Mouse (Mus musculus): ENCODE data around the gene Arid4b.

The Arid4b gene

GRCm38 (mm10) chr13:14056801-14057200 lies 6.2 kb upstream of the Arid4b start:
- in situ Hi-C loops (cut with MboI; ENCODE audit: unreplicated experiment in 2 of 2), result loop anchor here in 1 of 2 experiments (25.0 kb wide), 2 partner anchors 556 to 1620 kb away; partner anchors contain the start of genes Mrpl32 and Psma2

GRCm38 (mm10) chr13:14059582-14059981 lies 3.5 kb upstream of the Arid4b start:
- in situ Hi-C loops (cut with MboI; ENCODE audit: unreplicated experiment in 2 of 2), result loop anchor here in 1 of 2 experiments (25.0 kb wide), 2 partner anchors 553 to 1622 kb away; partner anchors contain the start of genes Mrpl32 and Psma2

GRCm38 (mm10) chr13:14062209-14063012 lies 621 bp upstream of the Arid4b start:
- in situ Hi-C loops (cut with MboI; ENCODE audit: unreplicated experiment in 2 of 2), result loop anchor here in 1 of 2 experiments (25.0 kb wide), 2 partner anchors 550 to 1625 kb away; partner anchors contain the start of genes Mrpl32 and Psma2

- in situ Hi-C loops (cut with MboI; ENCODE audit: unreplicated experiment in 2 of 2), result loop anchor here in 1 of 2 experiments (25.0 kb wide), 2 partner anchors 548 to 1627 kb away; partner anchors contain the start of genes Mrpl32 and Psma2
Measured at GRCm38 (mm10) chr13:14063942-14064271, 875 bp downstream of the Arid4b start.

GRCm38 (mm10) chr13:14064341-14065027 lies 1.5 kb downstream of the Arid4b start:
- in situ Hi-C loops (cut with MboI; ENCODE audit: unreplicated experiment in 2 of 2), result loop anchor here in 1 of 2 experiments (25.0 kb wide), 2 partner anchors 548 to 1627 kb away; partner anchors contain the start of genes Mrpl32 and Psma2

- in situ Hi-C loops (cut with MboI; ENCODE audit: unreplicated experiment in 2 of 2), result loop anchor here in 1 of 2 experiments (25.0 kb wide), 2 partner anchors 547 to 1628 kb away; partner anchors contain the start of genes Mrpl32 and Psma2
Measured at GRCm38 (mm10) chr13:14065028-14065380, 2.0 kb downstream of the Arid4b start.

- in situ Hi-C loops (cut with MboI; ENCODE audit: unreplicated experiment in 2 of 2), result loop anchor here in 1 of 2 experiments (25.0 kb wide), 2 partner anchors 547 to 1628 kb away; partner anchors contain the start of genes Mrpl32 and Psma2
Measured at GRCm38 (mm10) chr13:14065701-14066100, 2.7 kb downstream of the Arid4b start.

GRCm38 (mm10) chr13:14068035-14068434 lies 5.0 kb downstream of the Arid4b start:
- in situ Hi-C loops (cut with MboI; ENCODE audit: unreplicated experiment in 2 of 2), result loop anchor here in 1 of 2 experiments (25.0 kb wide), 2 partner anchors 544 to 1631 kb away; partner anchors contain the start of genes Mrpl32 and Psma2

- in situ Hi-C loops (cut with MboI; ENCODE audit: unreplicated experiment in 2 of 2), result loop anchor here in 1 of 2 experiments (25.0 kb wide), 2 partner anchors 543 to 1632 kb away; partner anchors contain the start of genes Mrpl32 and Psma2
Measured at GRCm38 (mm10) chr13:14069291-14069690, 6.3 kb downstream of the Arid4b start.

- in situ Hi-C loops (cut with MboI; ENCODE audit: unreplicated experiment in 2 of 2), result loop anchor here in 1 of 2 experiments (25.0 kb wide), 2 partner anchors 538 to 1637 kb away; partner anchors contain the start of genes Mrpl32 and Psma2
Measured at GRCm38 (mm10) chr13:14074371-14074770, 11.3 kb downstream of the Arid4b start.

- in situ Hi-C loops (cut with MboI; ENCODE audit: unreplicated experiment in 2 of 2), result no loop called here
Measured at GRCm38 (mm10) chr13:14075326-14075725, 12.3 kb downstream of the Arid4b start.

- in situ Hi-C loops (cut with MboI; ENCODE audit: unreplicated experiment in 2 of 2), result no loop called here
Measured at GRCm38 (mm10) chr13:14088669-14089068, 25.6 kb downstream of the Arid4b start.

GRCm38 (mm10) chr13:14103026-14103425 lies 40.0 kb downstream of the Arid4b start:
- in situ Hi-C loops (cut with MboI; ENCODE audit: unreplicated experiment in 2 of 2), result no loop called here

GRCm38 (mm10) chr13:14110154-14110873 lies 47.3 kb downstream of the Arid4b start:
- in situ Hi-C loops (cut with MboI; ENCODE audit: unreplicated experiment in 2 of 2), result no loop called here

GRCm38 (mm10) chr13:14111146-14111545 lies 48.1 kb downstream of the Arid4b start:
- in situ Hi-C loops (cut with MboI; ENCODE audit: unreplicated experiment in 2 of 2), result no loop called here

- in situ Hi-C loops (cut with MboI; ENCODE audit: unreplicated experiment in 2 of 2), result no loop called here
Measured at GRCm38 (mm10) chr13:14113746-14114528, 50.9 kb downstream of the Arid4b start.

GRCm38 (mm10) chr13:14115805-14116204 lies 52.8 kb downstream of the Arid4b start:
- in situ Hi-C loops (cut with MboI; ENCODE audit: unreplicated experiment in 2 of 2), result no loop called here

GRCm38 (mm10) chr13:14131651-14132050 lies 68.6 kb downstream of the Arid4b start:
- in situ Hi-C loops (cut with MboI; ENCODE audit: unreplicated experiment in 2 of 2), result no loop called here

- in situ Hi-C loops (cut with MboI; ENCODE audit: unreplicated experiment in 2 of 2), result no loop called here
Measured at GRCm38 (mm10) chr13:14142294-14142966, 79.4 kb downstream of the Arid4b start.
